Mouse (Mus musculus) ES-Bruce4 (cell line): Measurements from ENCODE around the gene Spink2.

ENCODE experiments used
- CTCF ChIP-seq: IDR thresholded peaks from one replicate; pipeline ENCODE4 v1.8.1; 2011; ENCODE audit warnings: low read depth, low read length
- EP300 ChIP-seq: IDR thresholded peaks from 2 replicates; pipeline ENCODE4 v1.6.1; 2011; ENCODE audit warnings: low read depth, low read length; ENCODE audit not compliant: insufficient read depth
- POLR2A ChIP-seq: IDR thresholded peaks from one replicate; pipeline ENCODE4 v1.8.1; 2011; ENCODE audit warnings: low read length; ENCODE audit not compliant: insufficient read depth

DNA sequence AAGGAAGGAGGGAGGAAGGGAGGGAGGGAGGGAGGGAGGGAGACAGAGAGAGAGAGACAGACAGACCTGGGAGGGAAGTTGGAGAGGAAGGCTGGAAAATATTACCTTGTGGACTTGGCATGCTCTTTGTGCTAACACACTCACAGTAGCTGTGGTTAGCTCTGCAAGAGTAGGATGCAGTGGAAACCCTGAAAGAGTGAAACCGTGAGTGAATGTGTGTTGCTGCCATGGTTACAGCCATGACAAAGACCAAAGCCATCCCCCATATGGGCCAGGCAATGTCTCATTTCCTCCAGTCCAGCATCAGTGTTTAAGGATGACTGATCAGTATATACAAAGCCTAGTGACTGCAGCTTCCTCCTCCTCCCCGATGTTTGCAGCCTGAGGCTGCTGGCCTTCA, 6.5 kb upstream of the Spink2 start:
- TF ChIP-seq POLR2A (no peak), CTCF (no peak), EP300 (no peak)
